Mouse (Mus musculus): ENCODE data around the gene Vmn2r69. TPM values are rescaled to one million over a fixed set of nuclear protein-coding genes. Genes with fewer than 3 reads are reported as not detected.

Vmn2r69 gene
- total RNA-seq (2022), result not detected

- no peak for DNase-seq (ENCODE audit: low spot score in 2 of 2)
Measured at GRCm38 (mm10) chr7:85415820-85416219, at the start of gene Vmn2r69. Gene Vmn2r69, minus strand, starts transcription at chr7:85415920.

Other genes starting within 250 kb of the Vmn2r69 start
- gene Vmn2r68, start 178.1 kb downstream of the Vmn2r69 start, total RNA-seq (2022), result not detected
- not detected for gene Vmn2r71, start 147.2 kb upstream of the Vmn2r69 start, total RNA-seq (2022)
- not detected for gene Vmn2r70, start 153.3 kb upstream of the Vmn2r69 start, total RNA-seq (2022)

Measured in gastrocnemius, adult 8-10 months (tissue).